Mouse (Mus musculus) common myeloid progenitor, adult 5-6 weeks (primary cell): Measurements from ENCODE around the gene Ddx39b. TPM values are rescaled to one million over a fixed set of nuclear protein-coding genes. Genes with fewer than 3 reads are reported as not detected.

Experiments used
- ATAC-seq: replicated peaks from 2 replicates; pipeline ENCODE4 v1.8.0; 2016; ENCODE audit warnings: low read depth, mild to moderate bottlenecking, moderate TSS enrichment, inconsistent platforms; ENCODE audit not compliant: poor library complexity, severe bottlenecking
- total RNA-seq: library from RNA; stranded (forward); fragments of 200-1000, 187-1606 nt; gene quantifications from 2 replicates; pipeline ENCODE4 v1.2.3, GENCODE M21; 2017

Ddx39b gene
- total RNA-seq, 1 experiment from 2014 or later, result 218 TPM

DNA sequence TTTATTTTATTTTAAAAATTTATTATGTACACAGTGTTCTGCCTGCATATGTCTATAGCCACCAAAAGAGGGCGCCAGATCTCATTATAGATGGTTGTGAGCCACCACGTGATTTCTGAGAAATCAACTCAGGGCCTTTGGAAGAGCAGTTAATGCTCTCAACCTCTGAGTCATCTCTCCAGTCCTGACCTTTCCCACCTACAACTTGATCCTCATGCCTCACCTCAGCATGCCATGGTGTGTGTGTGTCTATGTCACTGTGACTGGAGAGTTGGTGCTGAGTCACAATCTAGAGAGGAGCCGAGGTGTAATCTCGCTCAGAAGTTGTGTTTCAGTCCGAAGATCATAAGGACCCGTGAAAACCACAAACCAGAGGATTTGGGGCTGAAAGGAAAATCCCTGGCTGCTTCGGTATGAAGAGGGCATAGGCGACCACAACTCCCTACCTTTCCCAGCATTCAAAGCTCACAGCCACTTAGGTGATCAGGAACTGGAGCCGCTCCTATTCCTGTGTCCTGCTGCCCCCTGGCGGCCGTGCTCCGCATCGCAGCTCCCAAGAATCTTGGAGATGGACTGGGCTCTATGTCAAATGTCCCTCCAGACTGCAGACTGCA, 60.2 kb downstream of the Ddx39b start:
- ATAC-seq, result peak; percentile 87

DNA sequence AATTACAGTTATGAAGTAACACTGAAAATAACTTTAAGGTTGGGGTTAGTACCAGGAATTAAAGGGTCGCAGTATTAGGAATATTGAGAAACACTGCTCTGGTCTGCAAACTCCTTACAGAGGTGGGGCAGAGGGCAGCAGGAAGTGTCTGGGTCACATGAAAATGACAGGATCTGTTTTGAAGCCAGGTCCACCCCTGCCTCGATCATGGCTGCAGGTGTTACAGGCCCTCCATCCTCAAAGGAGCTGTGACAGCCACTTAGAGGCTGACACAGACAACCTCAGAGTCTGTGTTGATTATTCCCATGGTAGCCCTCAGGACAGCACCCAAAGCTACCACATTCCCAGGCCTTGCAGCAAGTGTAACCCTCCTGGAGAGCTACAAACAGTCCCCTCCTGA, 61.7 kb downstream of the Ddx39b start:
- no peak for ATAC-seq

Other genes starting within 250 kb of the Ddx39b start
- gene Vars, start 240.8 kb upstream of the Ddx39b start, total RNA-seq, result 174 and 210 TPM in 2 replicates
- 0.32 TPM in 1 of 2 replicates, not detected in the other for gene Vwa7, start 225.2 kb upstream of the Ddx39b start, total RNA-seq
- 1.2 and 4.4 TPM in 2 replicates for gene Sapcd1, start 213.7 kb upstream of the Ddx39b start, total RNA-seq
- 3.8 and 4.2 TPM in 2 replicates for gene Msh5, start 195.0 kb upstream of the Ddx39b start, total RNA-seq
- 214 and 220 TPM in 2 replicates for gene Clic1, start 191.8 kb upstream of the Ddx39b start, total RNA-seq
- 21.3 and 26.7 TPM in 2 replicates for gene Ddah2, start 182.7 kb upstream of the Ddx39b start, total RNA-seq
- not detected in 2 replicates for gene Ly6g6c, start 176.4 kb upstream of the Ddx39b start, total RNA-seq
- gene Mpig6b, start 175.6 kb upstream of the Ddx39b start, total RNA-seq, result not detected in 2 replicates
- not detected in 2 replicates for gene Ly6g6e, start 164.8 kb upstream of the Ddx39b start, total RNA-seq
- gene Ly6g6d, start 163.7 kb upstream of the Ddx39b start, total RNA-seq, result not detected in 2 replicates
- gene Ly6g6f, start 156.1 kb upstream of the Ddx39b start, total RNA-seq, result not detected in 2 replicates
- 33.1 and 38.8 TPM in 2 replicates for gene Abhd16a, start 152.5 kb upstream of the Ddx39b start, total RNA-seq
- gene Ly6g5c, start 133.5 kb upstream of the Ddx39b start, total RNA-seq, result not detected in 2 replicates
- gene Ly6g5b, start 126.3 kb upstream of the Ddx39b start, total RNA-seq, result not detected in 2 replicates
- gene Gpank1, start 120.3 kb upstream of the Ddx39b start, total RNA-seq, result 39.5 and 50.1 TPM in 2 replicates
- 286 and 306 TPM in 2 replicates for gene Csnk2b, start 119.7 kb upstream of the Ddx39b start, total RNA-seq
- 6.3 and 8.2 TPM in 2 replicates for gene D17H6S53E, start 115.4 kb upstream of the Ddx39b start, total RNA-seq
- gene Apom, start 109.7 kb upstream of the Ddx39b start, total RNA-seq, result not detected in 2 replicates
- 58.8 and 103 TPM in 2 replicates for gene Bag6, start 106.6 kb upstream of the Ddx39b start, total RNA-seq
- 74.7 and 110 TPM in 2 replicates for gene Prrc2a, start 76.8 kb upstream of the Ddx39b start, total RNA-seq
- 4.7 and 5.4 TPM in 2 replicates for gene Aif1, start 65.7 kb upstream of the Ddx39b start, total RNA-seq
- gene Lst1, start 53.3 kb upstream of the Ddx39b start, total RNA-seq, result 44.3 and 51.6 TPM in 2 replicates
- 1.1 and 1.8 TPM in 2 replicates for gene Ltb, start 47.3 kb upstream of the Ddx39b start, total RNA-seq
- gene Tnf, start 39.7 kb upstream of the Ddx39b start, total RNA-seq, result 9.4 and 11.3 TPM in 2 replicates
- gene Lta, start 36.4 kb upstream of the Ddx39b start, total RNA-seq, result not detected in 2 replicates
- gene Gm16181, start 20.9 kb upstream of the Ddx39b start, total RNA-seq, result not detected in 2 replicates
- gene Atp6v1g2, start 8.1 kb upstream of the Ddx39b start, total RNA-seq, result 1.6 and 1.8 TPM in 2 replicates
- gene Nfkbil1, start 6.0 kb upstream of the Ddx39b start, total RNA-seq, result 5.2 and 7.0 TPM in 2 replicates
- 427 and 466 TPM in 2 replicates for gene H2-D1, start 21.0 kb downstream of the Ddx39b start, total RNA-seq
- 0.05 TPM in 1 of 2 replicates, not detected in the other for gene H2-Q1, start 78.7 kb downstream of the Ddx39b start, total RNA-seq
- not detected in 2 replicates for gene H2-Q2, start 100.5 kb downstream of the Ddx39b start, total RNA-seq
- 53.3 and 55.3 TPM in 2 replicates for gene H2-Q4, start 137.9 kb downstream of the Ddx39b start, total RNA-seq
- 78.6 and 82.7 TPM in 2 replicates for gene H2-Q6, start 183.1 kb downstream of the Ddx39b start, total RNA-seq
- 68.1 and 79.8 TPM in 2 replicates for gene H2-Q7, start 197.4 kb downstream of the Ddx39b start, total RNA-seq
- 0.37 TPM in 1 of 2 replicates, not detected in the other for gene H2-Q10, start 228.3 kb downstream of the Ddx39b start, total RNA-seq